ENCODE assay signal across 27 mouse cellular contexts in genomic region chr8:44997321-44997720, GRCm38 (mm10).
DNase-seq lines count a peak whose midpoint lies in the region; ATAC-seq lines count a peak whose summit lies in the region.
"Had no signal": no experiment of that assay in that cellular context is flagged by ENCODE, and none has a peak within 500 bp of the region (broad histone marks: within the 10 kb centered on the region; RNA-seq: fewer than 3 reads in every experiment).

No protein-coding gene starts in this region.

- peaks cover 23 to 72% of the 10 kb centered on the region in 2 experiments for H3K4me1 ChIP-seq in heart, embryonic 14.5 days (ENCODE audit: control insufficient read depth in 2 of 2, insufficient read depth in 2 of 2, low read length in 2 of 2)
- H3K4me1 ChIP-seq in heart, embryonic 16.5 days (ENCODE audit: control insufficient read depth, insufficient read depth, low read length): peaks cover 58% of the 10 kb centered on the region
- H3K4me1 ChIP-seq in limb, embryonic 10.5 days: peaks cover 81% of the 10 kb centered on the region

- H3K4me3 ChIP-seq in heart, embryonic 14.5 days (ENCODE audit: control insufficient read depth in 1 of 2, insufficient read depth in 1 of 2, low read depth in 1 of 2, low read length in 2 of 2): no peak overlapping the region
- H3K4me3 ChIP-seq in heart, embryonic 16.5 days (ENCODE audit: low read length): no peak overlapping the region
- H3K4me3 ChIP-seq in limb, embryonic 10.5 days: no peak overlapping the region
- H3K4me3 ChIP-seq: forebrain, embryonic 15.5 days; hindbrain, embryonic 15.5 days; intestine, embryonic 15.5 days; layer of hippocampus, adult 2 months; midbrain, embryonic 12.5 days; neural tube, embryonic 12.5 days had no signal

- intact Hi-C loops in heart, postnatal 14 days (cut with DNase I): no loop called here
- intact Hi-C loops in heart, postnatal 10 days (cut with DNase I): loop anchor here (10.0 kb wide), 2 partner anchors 193 to 303 kb away; no protein-coding TSS in a partner anchor

- H3K9me3 ChIP-seq in heart, embryonic 14.5 days (ENCODE audit: control insufficient read depth, low read length): no peaks in the 10 kb centered on the region
- H3K9me3 ChIP-seq in heart, embryonic 16.5 days (replicated peaks; ENCODE audit: control insufficient read depth, low read length): no peaks in the 10 kb centered on the region
- no peaks in the 10 kb centered on the region for H3K9me3 ChIP-seq in limb, embryonic 10.5 days (replicated peaks)
- H3K9me3 ChIP-seq: forebrain, embryonic 15.5 days; hindbrain, embryonic 15.5 days; intestine, embryonic 15.5 days; midbrain, embryonic 12.5 days; neural tube, embryonic 12.5 days had no signal

- no peaks in the 10 kb centered on the region for H3K27me3 ChIP-seq in heart, embryonic 14.5 days (ENCODE audit: control insufficient read depth, insufficient read depth, low read length)
- H3K27me3 ChIP-seq in heart, embryonic 16.5 days (ENCODE audit: control insufficient read depth, insufficient read depth, low read length): no peaks in the 10 kb centered on the region; the same call in 1 of the 2 replicates
- no peaks in the 10 kb centered on the region for H3K27me3 ChIP-seq in limb, embryonic 10.5 days (ENCODE audit: low read depth, poor library complexity, severe bottlenecking)
- H3K27me3 ChIP-seq: CH12.LX; forebrain, embryonic 15.5 days; hindbrain, embryonic 15.5 days; intestine, embryonic 15.5 days; neural tube, embryonic 12.5 days; Patski had no signal

- peak overlapping the region; percentile 76 for H3K9ac ChIP-seq in heart, embryonic 14.5 days (ENCODE audit: low read length)
- peak overlapping the region; percentile 67; the same call in 1 of the 2 replicates for H3K9ac ChIP-seq in heart, embryonic 16.5 days (ENCODE audit: low read length)
- H3K9ac ChIP-seq: forebrain, embryonic 15.5 days; hindbrain, embryonic 15.5 days; intestine, embryonic 15.5 days; liver, postnatal 0 days; midbrain, embryonic 12.5 days; neural tube, embryonic 12.5 days had no signal

- H3K27ac ChIP-seq in heart, embryonic 14.5 days (replicated peaks in 1 of 2; ENCODE audit: control insufficient read depth in 1 of 2, insufficient read depth in 1 of 2, low read depth in 2 of 2, low read length in 2 of 2): peak overlapping the region in 1 of 2 experiments; percentile 96; a peak in 2 of 4 replicates
- H3K27ac ChIP-seq in heart, embryonic 16.5 days (ENCODE audit: low read length): peak overlapping the region; percentile 97
- H3K27ac ChIP-seq in limb, embryonic 10.5 days: peak overlapping the region; percentile 46; the same call in 1 of the 2 replicates
- H3K27ac ChIP-seq: forebrain, embryonic 15.5 days; intestine, embryonic 15.5 days; midbrain, embryonic 12.5 days; neural tube, embryonic 12.5 days had no signal

- H3K36me3 ChIP-seq in heart, embryonic 14.5 days (ENCODE audit: control insufficient read depth, insufficient read depth, low read length): no peaks in the 10 kb centered on the region
- H3K36me3 ChIP-seq in heart, embryonic 16.5 days (ENCODE audit: control insufficient read depth, insufficient read depth): no peaks in the 10 kb centered on the region
- no peaks in the 10 kb centered on the region for H3K36me3 ChIP-seq in limb, embryonic 10.5 days
- H3K36me3 ChIP-seq: forebrain, embryonic 15.5 days; G1E; hindbrain, embryonic 15.5 days; intestine, embryonic 15.5 days; midbrain, embryonic 12.5 days; neural tube, embryonic 12.5 days had no signal

- ATAC-seq in heart, embryonic 14.5 days (ENCODE audit: insufficient number of reproducible peaks, insufficient read depth, low FRiP score, low read depth): no peak
- ATAC-seq in heart, embryonic 16.5 days (replicated peaks; ENCODE audit: extremely low read depth, insufficient read depth, low FRiP score): no peak
- ATAC-seq: forebrain, embryonic 15.5 days; intestine, embryonic 15.5 days; liver, postnatal 0 days had no signal

- peak overlapping the region; percentile 70 for H3K4me2 ChIP-seq in heart, embryonic 14.5 days (ENCODE audit: low read length)
- peak overlapping the region; percentile 69; the same call in 1 of the 2 replicates for H3K4me2 ChIP-seq in heart, embryonic 16.5 days (ENCODE audit: low read depth, low read length)
- H3K4me2 ChIP-seq: hindbrain, embryonic 15.5 days; intestine, embryonic 15.5 days; liver, embryonic 11.5 days; neural tube, embryonic 12.5 days had no signal

- DNase-seq in heart, adult 11 months: peak; percentile 63
- no peak for DNase-seq in heart, postnatal 14 days
- DNase-seq in heart, postnatal 10 days: no peak
- no peak for DNase-seq in limb, embryonic 10.5 days (ENCODE audit: low spot score)
- DNase-seq in natural killer cell, adult 2 months (ENCODE audit: low spot score in 2 of 2): no peak
- DNase-seq: B cell, adult 2 months; cerebellum, adult 9-10 months; gastrocnemius, postnatal 10 days; kidney, adult 9 months; kidney, postnatal 25 days; liver, postnatal 0 days; lung, postnatal 14 days; right cerebral cortex, postnatal 14 days; spleen, adult 18-20 months; thymus, postnatal 14 days had no signal

- 70% methylated on average over 3 of the region's 3 CpGs for WGBS in heart, embryonic 14.5 days
- 60% methylated on average over 3 of the region's 3 CpGs for WGBS in heart, embryonic 16.5 days
- 74% methylated on average over 3 of the region's 3 CpGs for WGBS in limb, embryonic 10.5 days
